Mouse (Mus musculus): ENCODE measurements around the gene Prlr. TPM values are rescaled to one million over a fixed set of nuclear protein-coding genes. Genes with fewer than 3 reads are reported as not detected.

The Prlr gene
- polyA plus RNA-seq, 1 experiment from 2014 or later: 13.1 TPM

DNA sequence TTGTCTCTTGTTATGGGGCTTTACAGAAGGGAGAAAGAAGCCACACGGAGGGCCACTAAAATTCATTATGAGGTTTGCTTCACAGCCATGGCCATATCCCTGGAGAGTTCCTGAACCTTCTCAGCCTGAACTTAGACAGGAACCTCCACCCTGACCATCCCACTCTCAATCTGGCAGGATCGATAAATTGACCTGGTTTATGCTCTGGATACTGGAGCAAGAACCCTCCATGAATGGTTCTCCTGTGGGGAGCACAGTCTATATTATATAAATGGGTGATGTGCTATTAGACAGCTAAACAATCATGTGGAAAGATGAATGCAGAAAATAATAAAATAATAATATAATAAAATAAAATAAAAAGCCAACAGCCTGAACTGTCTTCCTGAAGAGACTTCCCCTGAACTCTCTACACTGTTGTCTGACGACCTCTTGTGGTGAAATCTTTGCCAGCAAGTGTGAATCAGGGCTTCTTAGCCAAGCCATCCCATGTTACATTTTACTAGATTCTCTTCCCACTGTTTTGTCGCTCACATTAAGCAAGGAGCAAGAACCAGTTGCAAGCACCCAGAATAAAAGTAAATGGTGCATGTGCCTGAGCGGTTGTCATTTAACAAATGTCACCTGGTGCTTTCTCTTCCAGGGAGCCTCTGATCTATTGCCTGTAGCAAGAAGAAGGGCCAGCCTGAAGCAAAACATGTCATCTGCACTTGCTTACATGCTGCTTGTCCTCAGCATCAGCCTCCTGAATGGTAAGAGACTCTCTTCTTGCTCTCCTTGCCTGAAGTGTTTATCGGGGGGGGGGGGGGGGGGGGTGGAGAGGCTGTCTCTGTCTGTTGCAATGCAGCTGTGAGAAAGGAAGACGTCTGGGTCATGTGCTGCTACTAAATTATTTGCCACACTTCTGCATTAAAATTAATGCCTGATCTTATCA lies 136.8 kb downstream of the Prlr start:
- no peaks in the 10 kb centered on the region for H3K27me3 ChIP-seq (ENCODE audit: insufficient read depth, low read length)
- H3K36me3 ChIP-seq (replicated peaks; ENCODE audit: insufficient read depth, low read length): no peaks in the 10 kb centered on the region; the same call in 1 of the 2 replicates
- 48% methylated on average over 6 of the region's 7 CpGs for WGBS (ENCODE audit: insufficient replicate concordance)
- TF ChIP-seq EP300 (IDR thresholded peaks at IDR 0.05; ENCODE audit: low read depth) (no peak), CTCF (IDR thresholded peaks at IDR 0.05; ENCODE audit: low read depth) (peak; percentile 79)
- H3K9me3 ChIP-seq (ENCODE audit: low read length): no peaks in the 10 kb centered on the region
- DNase-seq (peak; percentile 39), ATAC-seq (no peak)
- no peak overlapping the region for H3K9ac ChIP-seq (replicated peaks)
- H3K27ac ChIP-seq (ENCODE audit: low read depth): no peak overlapping the region
- no peak overlapping the region for H3K4me2 ChIP-seq (ENCODE audit: low read depth, low read length)
- H3K4me1 ChIP-seq (ENCODE audit: insufficient read depth): no peaks in the 10 kb centered on the region
- no peak overlapping the region for H3K4me3 ChIP-seq (ENCODE audit: low read depth, low read length)

GRCm38 (mm10) chr15:10325080-10325479 lies 148.0 kb downstream of the Prlr start, which contains the start of gene Gm21973:
Gm21973 (plus strand) TSS chr15:10325380.
- no peak within 1 kb of the TSS for H3K27ac ChIP-seq (ENCODE audit: low read depth)
- 79% methylated on average over 2 of the region's 2 CpGs for WGBS (ENCODE audit: insufficient replicate concordance)
- no peak for TF ChIP-seq EP300 (IDR thresholded peaks at IDR 0.05; ENCODE audit: low read depth)
- no peak within 1 kb of the TSS for H3K4me2 ChIP-seq (ENCODE audit: low read depth, low read length)
- no peak for ATAC-seq
- H3K9ac ChIP-seq (replicated peaks): no peak within 1 kb of the TSS
- no peak within 1 kb of the TSS for H3K4me3 ChIP-seq (ENCODE audit: low read depth, low read length)
- H3K9me3 ChIP-seq (ENCODE audit: low read length): no peaks in the 10 kb centered on the region
- peaks cover 5% of the 10 kb centered on the region; the same call in 1 of the 2 replicates for H3K36me3 ChIP-seq (replicated peaks; ENCODE audit: insufficient read depth, low read length)
- no peak for DNase-seq
- no peaks in the 10 kb centered on the region for H3K27me3 ChIP-seq (ENCODE audit: insufficient read depth, low read length)
- H3K4me1 ChIP-seq (ENCODE audit: insufficient read depth): no peaks in the 10 kb centered on the region

DNA sequence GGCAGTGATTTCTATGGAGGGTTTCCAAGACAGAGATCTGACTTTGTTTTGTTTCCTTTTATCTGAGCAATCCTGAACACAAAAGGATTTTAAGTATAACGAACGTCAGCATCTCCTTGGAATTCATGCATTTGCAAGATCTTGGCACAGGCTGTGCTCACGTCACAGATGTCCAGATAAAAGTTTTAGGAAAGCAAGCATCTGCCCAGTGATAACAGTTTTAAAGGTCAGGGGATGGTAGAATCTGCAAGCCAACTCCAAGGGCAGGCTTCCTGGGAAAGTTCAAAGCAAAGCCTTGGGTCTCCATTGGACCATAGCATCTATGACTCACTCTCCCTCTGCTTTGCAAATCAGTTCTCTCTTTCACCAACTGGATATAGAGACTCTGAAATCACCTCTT lies 153.6 kb downstream of the Prlr start:
- TF ChIP-seq CTCF (IDR thresholded peaks at IDR 0.05; ENCODE audit: low read depth) (no peak), EP300 (IDR thresholded peaks at IDR 0.05; ENCODE audit: low read depth) (no peak)
- Histone ChIP-seq H3K4me1 (ENCODE audit: insufficient read depth) (no peaks in the 10 kb centered on the region), H3K4me2 (ENCODE audit: low read depth, low read length) (no peak overlapping the region), H3K27ac (ENCODE audit: low read depth) (no peak overlapping the region), H3K9me3 (ENCODE audit: low read length) (no peaks in the 10 kb centered on the region), H3K9ac (replicated peaks) (no peak overlapping the region), H3K4me3 (ENCODE audit: low read depth, low read length) (no peak overlapping the region), H3K36me3 (replicated peaks; ENCODE audit: insufficient read depth, low read length) (no peaks in the 10 kb centered on the region), H3K27me3 (ENCODE audit: insufficient read depth, low read length) (no peaks in the 10 kb centered on the region)
- ATAC-seq: no peak
- WGBS (ENCODE audit: insufficient replicate concordance): 68% methylated on average over 3 of the region's 3 CpGs
- DNase-seq: no peak

DNA sequence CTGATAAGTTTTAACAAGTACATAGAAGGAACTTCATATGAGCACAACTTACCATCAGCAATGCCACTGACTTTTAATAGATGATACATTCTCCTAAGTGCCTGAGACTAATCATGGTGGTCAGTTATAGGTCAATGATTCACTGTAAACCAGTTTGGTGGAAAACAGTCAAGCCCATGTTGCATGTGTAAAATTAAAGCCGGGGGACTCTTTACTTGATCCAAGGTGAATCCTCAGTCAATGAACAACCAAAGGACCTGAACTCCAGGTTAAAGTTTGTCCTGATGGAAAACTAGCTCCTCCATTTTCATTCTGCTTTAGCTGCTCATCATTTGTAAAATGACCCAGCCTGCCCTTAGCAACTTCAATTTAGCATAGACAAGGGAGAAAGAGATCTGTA lies 155.5 kb downstream of the Prlr start:
- no peak overlapping the region for H3K4me3 ChIP-seq (ENCODE audit: low read depth, low read length)
- no peak overlapping the region for H3K27ac ChIP-seq (ENCODE audit: low read depth)
- no peaks in the 10 kb centered on the region for H3K9me3 ChIP-seq (ENCODE audit: low read length)
- no peaks in the 10 kb centered on the region for H3K27me3 ChIP-seq (ENCODE audit: insufficient read depth, low read length)
- TF ChIP-seq EP300 (IDR thresholded peaks at IDR 0.05; ENCODE audit: low read depth) (no peak), CTCF (IDR thresholded peaks at IDR 0.05; ENCODE audit: low read depth) (no peak)
- no peaks in the 10 kb centered on the region for H3K36me3 ChIP-seq (replicated peaks; ENCODE audit: insufficient read depth, low read length)
- no peak overlapping the region for H3K9ac ChIP-seq (replicated peaks)
- DNase-seq (no peak), ATAC-seq (no peak)
- WGBS (ENCODE audit: insufficient replicate concordance): 68% methylated on average over 1 of the region's 1 CpGs
- H3K4me2 ChIP-seq (ENCODE audit: low read depth, low read length): no peak overlapping the region
- no peaks in the 10 kb centered on the region for H3K4me1 ChIP-seq (ENCODE audit: insufficient read depth)

DNA sequence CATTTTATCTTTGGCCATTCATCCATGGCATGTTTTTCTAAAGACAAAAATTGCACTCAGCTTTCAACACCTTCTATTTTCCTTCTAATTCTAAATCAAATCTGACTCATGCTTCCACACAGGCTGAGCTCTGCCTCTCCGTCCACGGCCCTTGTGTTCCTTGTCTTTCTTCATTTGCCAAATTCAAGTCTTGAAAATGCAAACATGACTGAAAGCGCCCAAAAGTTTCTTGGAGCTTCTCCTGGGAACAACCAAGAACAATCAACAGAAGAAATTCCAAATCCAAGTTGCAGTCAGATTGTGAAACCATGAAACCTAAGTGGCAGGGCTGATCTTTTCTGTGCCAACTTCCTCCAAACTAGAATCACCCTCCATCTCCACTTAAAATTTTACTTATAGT lies 161.6 kb downstream of the Prlr start:
- H3K4me1 ChIP-seq (ENCODE audit: insufficient read depth): no peaks in the 10 kb centered on the region
- TF ChIP-seq EP300 (IDR thresholded peaks at IDR 0.05; ENCODE audit: low read depth) (no peak), CTCF (IDR thresholded peaks at IDR 0.05; ENCODE audit: low read depth) (no peak)
- H3K4me3 ChIP-seq (ENCODE audit: low read depth, low read length): no peak overlapping the region
- no peak overlapping the region for H3K4me2 ChIP-seq (ENCODE audit: low read depth, low read length)
- H3K27ac ChIP-seq (ENCODE audit: low read depth): no peak overlapping the region
- no peaks in the 10 kb centered on the region for H3K36me3 ChIP-seq (replicated peaks; ENCODE audit: insufficient read depth, low read length)
- no peaks in the 10 kb centered on the region for H3K27me3 ChIP-seq (ENCODE audit: insufficient read depth, low read length)
- no peak overlapping the region for H3K9ac ChIP-seq (replicated peaks)
- ATAC-seq: no peak
- DNase-seq: no peak
- WGBS (ENCODE audit: insufficient replicate concordance): 77% methylated on average over 3 of the region's 3 CpGs
- H3K9me3 ChIP-seq (ENCODE audit: low read length): no peaks in the 10 kb centered on the region

DNA sequence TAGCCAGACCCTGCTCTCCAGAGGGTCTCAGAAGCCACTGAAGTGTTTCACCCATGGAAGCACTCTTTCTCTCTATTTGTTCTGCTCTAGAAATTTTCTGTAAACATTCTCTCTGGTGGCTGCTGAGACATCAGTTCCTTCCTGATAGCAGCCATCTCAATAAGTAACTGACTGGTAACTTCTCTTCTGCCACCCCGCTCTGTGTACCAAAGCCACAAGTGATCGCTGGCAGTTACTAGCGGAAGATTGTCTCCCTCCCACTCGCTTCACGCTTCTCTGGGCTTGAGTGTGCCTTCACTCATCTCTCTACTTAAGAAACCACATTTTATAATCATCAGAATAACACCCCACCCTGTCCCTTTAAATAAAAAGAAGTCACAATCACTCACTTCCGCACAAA lies 170.0 kb downstream of the Prlr start:
- peak overlapping the region; percentile 57; the same call in 1 of the 2 replicates for H3K27ac ChIP-seq (ENCODE audit: low read depth)
- no peaks in the 10 kb centered on the region for H3K9me3 ChIP-seq (ENCODE audit: low read length)
- H3K4me2 ChIP-seq (ENCODE audit: low read depth, low read length): no peak overlapping the region
- WGBS (ENCODE audit: insufficient replicate concordance): 62% methylated on average over 6 of the region's 6 CpGs
- no peaks in the 10 kb centered on the region for H3K27me3 ChIP-seq (ENCODE audit: insufficient read depth, low read length)
- H3K9ac ChIP-seq (replicated peaks): no peak overlapping the region
- TF ChIP-seq CTCF (IDR thresholded peaks at IDR 0.05; ENCODE audit: low read depth): no peak
- DNase-seq (no peak), ATAC-seq (no peak)
- no peaks in the 10 kb centered on the region for H3K36me3 ChIP-seq (replicated peaks; ENCODE audit: insufficient read depth, low read length)
- no peaks in the 10 kb centered on the region for H3K4me1 ChIP-seq (ENCODE audit: insufficient read depth)
- H3K4me3 ChIP-seq (ENCODE audit: low read depth, low read length): no peak overlapping the region

Data from liver, postnatal 0 days (tissue).